Mouse (Mus musculus) G1E (cell line): Measurements from ENCODE around the gene Hypm. TPM values are rescaled to one million over a fixed set of nuclear protein-coding genes. Genes with fewer than 3 reads are reported as not detected.

Experiments
- ATAC-seq: 2 replicates; pipeline ENCODE4 v1.8.0; 2016; ENCODE audit warnings: mild to moderate bottlenecking; ENCODE audit not compliant: insufficient number of reproducible peaks, poor library complexity, low FRiP score, severe bottlenecking; ENCODE audit errors: extremely low read depth
- DNase-seq: peaks from one replicate; pipeline ENCODE4 v3.0.0; 2012; ENCODE audit warnings: low spot score
- H3K27me3 ChIP-seq: 2 replicates; pipeline ENCODE4 v1.6.1; 2012; ENCODE audit warnings: mild to moderate bottlenecking, low read length, inconsistent platforms; ENCODE audit not compliant: insufficient read depth
- H3K36me3 ChIP-seq: replicated peaks from 2 replicates; pipeline ENCODE3; 2012; ENCODE audit warnings: mild to moderate bottlenecking, inconsistent platforms
- H3K4me1 ChIP-seq: 2 replicates; pipeline ENCODE4 v1.6.1; 2012; ENCODE audit warnings: low read depth, low read length, inconsistent platforms, mixed read lengths; ENCODE audit not compliant: insufficient read depth
- H3K4me3 ChIP-seq: 2 replicates; pipeline ENCODE4 v1.5.1; 2012; ENCODE audit warnings: low read depth, mild to moderate bottlenecking, inconsistent platforms, low read length, moderate library complexity, mixed read lengths
- H3K9me3 ChIP-seq: replicated peaks from 2 replicates; pipeline ENCODE4 v1.6.1; 2012; ENCODE audit warnings: inconsistent platforms
- CTCF ChIP-seq: IDR thresholded peaks from 2 replicates; pipeline ENCODE4 v1.5.1; 2012; ENCODE audit warnings: low read depth, low read length, inconsistent platforms, mixed read lengths
- GATA1 ChIP-seq: IDR thresholded peaks from 2 replicates; pipeline ENCODE4 v1.6.1; 2012; ENCODE audit warnings: borderline replicate concordance, low read length, inconsistent platforms, mixed read lengths
- GATA2 ChIP-seq: IDR thresholded peaks from 2 replicates; pipeline ENCODE4 v1.6.1; 2012; ENCODE audit warnings: low read depth, low read length, inconsistent platforms, borderline replicate concordance
- POLR2AphosphoS5 ChIP-seq: IDR thresholded peaks from 2 replicates; pipeline ENCODE4 v1.6.1; 2012; ENCODE audit warnings: low read depth, low read length, inconsistent platforms; ENCODE audit not compliant: insufficient replicate concordance
- TAL1 ChIP-seq: conservative IDR thresholded peaks from 2 replicates; pipeline ENCODE4 v1.6.1; 2012; ENCODE audit warnings: low read depth, low read length, inconsistent platforms, mixed read lengths
- polyA plus RNA-seq: library from polyadenylated mRNA; stranded (reverse); fragments of >175 nt; gene quantifications from 2 replicates; pipeline ENCODE4 v1.2.3, GENCODE M21; 2012
- total RNA-seq, 2 experiments: library from RNA; stranded (forward) in 1 of 2; stranded (reverse) in 1 of 2; fragments of 200-1000 nt in 1 of 2; fragments of >200 nt in 1 of 2; fragmentation: Nextera tagmentation in 1 of 2; gene quantifications; 2 replicates each; pipeline ENCODE4 v1.2.3; 2014 to 2017

The Hypm gene
- total and polyA plus RNA-seq, 3 experiments = 0.33 TPM; not detected in 2

- TF ChIP-seq GATA2 (no peak), GATA1 (no peak), POLR2AphosphoS5 (no peak), TAL1 (no peak), CTCF (no peak)
- no peaks in the 10 kb centered on the region for H3K27me3 ChIP-seq
- no peaks in the 10 kb centered on the region for H3K4me1 ChIP-seq
- H3K36me3 ChIP-seq = peaks cover 2% of the 10 kb centered on the region
- ATAC-seq (no peak), DNase-seq (no peak)
- no peak overlapping the region for H3K4me3 ChIP-seq
- H3K9me3 ChIP-seq = no peaks in the 10 kb centered on the region
Measured at GRCm38 (mm10) chrX:9875519-9875918, 28.8 kb downstream of the Hypm start.

DNA sequence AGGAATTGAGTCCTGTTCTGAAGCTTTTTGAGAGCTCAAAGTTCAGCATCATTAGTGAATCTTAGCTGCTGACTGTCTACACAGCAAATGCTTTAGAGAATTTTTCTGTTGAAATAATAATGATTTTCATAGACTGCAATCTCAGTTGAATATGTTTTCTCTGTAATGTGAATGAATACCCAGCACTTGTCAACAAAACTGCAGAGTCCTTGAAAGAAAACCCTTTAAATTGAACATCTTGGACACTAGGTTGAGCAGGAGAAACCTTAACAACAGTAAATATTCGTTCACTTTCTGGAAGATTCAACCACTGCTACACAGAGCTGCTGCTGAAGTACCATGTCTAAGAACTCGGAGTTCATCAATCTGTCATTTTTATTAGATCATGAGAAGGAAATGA is 38.6 kb downstream of the Hypm start, which contains the start of gene Sytl5:
Gene Sytl5 (plus strand): TSS at position 301 of the 400 bp plus-strand sequence.
- TF ChIP-seq CTCF (no peak), POLR2AphosphoS5 (no peak), TAL1 (no peak), GATA2 (no peak), GATA1 (no peak)
- Histone ChIP-seq H3K4me1 (no peaks in the 10 kb centered on the region), H3K9me3 (no peaks in the 10 kb centered on the region), H3K27me3 (no peaks in the 10 kb centered on the region), H3K4me3 (no peak within 1 kb of the TSS), H3K36me3 (peaks cover 4% of the 10 kb centered on the region)
- DNase-seq (no peak), ATAC-seq (no peak)

Other genes with a start within 250 kb of the Hypm start
- gene Dynlt3, start 183.9 kb upstream of the Hypm start, total RNA-seq (2014; fragmentation: Nextera tagmentation) = 112 and 125 TPM in 2 replicates
- 131 and 136 TPM in 2 replicates for gene Dynlt3, start 183.9 kb upstream of the Hypm start, total RNA-seq (2017)
- gene Dynlt3, start 183.9 kb upstream of the Hypm start, polyA plus RNA-seq = 1.5 and 2.5 TPM in 2 replicates
- 5.9 TPM in 1 of 2 replicates, not detected in the other for gene H2al3, start 2.8 kb downstream of the Hypm start, total RNA-seq (2014; fragmentation: Nextera tagmentation)
- gene H2al3, start 2.8 kb downstream of the Hypm start, total RNA-seq (2017) = 0.29 TPM in 1 of 2 replicates, not detected in the other
- gene H2al3, start 2.8 kb downstream of the Hypm start, polyA plus RNA-seq = not detected in 2 replicates
- gene Sytl5, start 38.7 kb downstream of the Hypm start, total RNA-seq (2014; fragmentation: Nextera tagmentation) = 46.2 and 53.1 TPM in 2 replicates
- 6.9 and 8.7 TPM in 2 replicates for gene Sytl5, start 38.7 kb downstream of the Hypm start, total RNA-seq (2017)
- gene Sytl5, start 38.7 kb downstream of the Hypm start, polyA plus RNA-seq = 0.41 and 0.64 TPM in 2 replicates